Mouse (Mus musculus): Measurements from ENCODE around the gene Wrap53. TPM values are rescaled to one million over a fixed set of nuclear protein-coding genes. Genes with fewer than 3 reads are reported as not detected.
"Not testable (repeated sequence)": the region's sequence is repeated elsewhere in the genome, so short reads cannot be mapped to it uniquely, and the experiment has no call there.

Gene Wrap53
- polyA plus RNA-seq, 1 experiment from 2014 or later, result 14.7 TPM

GRCm38 (mm10) chr11:69540700-69541099 lies 39.4 kb downstream of the Wrap53 start:
- no peak for TF ChIP-seq CTCF (IDR thresholded peaks at IDR 0.05; ENCODE audit: low read depth)
- Histone ChIP-seq H3K4me3 (ENCODE audit: low read depth, low read length) (no peak overlapping the region), H3K27ac (ENCODE audit: low read depth, low read length) (no peak overlapping the region), H3K36me3 (ENCODE audit: control insufficient read depth, insufficient read depth) (no peaks in the 10 kb centered on the region), H3K9me3 (ENCODE audit: control insufficient read depth) (no peaks in the 10 kb centered on the region), H3K4me1 (replicated peaks; ENCODE audit: control insufficient read depth, insufficient read depth, low read length) (peaks cover 7% of the 10 kb centered on the region; the same call in 1 of the 2 replicates), H3K9ac (ENCODE audit: low read depth, low read length) (no peak overlapping the region), H3K27me3 (replicated peaks; ENCODE audit: control insufficient read depth, insufficient read depth, low read length) (no peaks in the 10 kb centered on the region), H3K4me2 (replicated peaks; ENCODE audit: low read depth) (no peak overlapping the region)
- WGBS, result 83% methylated on average over 2 of the region's 2 CpGs
- no peak for ATAC-seq

DNA sequence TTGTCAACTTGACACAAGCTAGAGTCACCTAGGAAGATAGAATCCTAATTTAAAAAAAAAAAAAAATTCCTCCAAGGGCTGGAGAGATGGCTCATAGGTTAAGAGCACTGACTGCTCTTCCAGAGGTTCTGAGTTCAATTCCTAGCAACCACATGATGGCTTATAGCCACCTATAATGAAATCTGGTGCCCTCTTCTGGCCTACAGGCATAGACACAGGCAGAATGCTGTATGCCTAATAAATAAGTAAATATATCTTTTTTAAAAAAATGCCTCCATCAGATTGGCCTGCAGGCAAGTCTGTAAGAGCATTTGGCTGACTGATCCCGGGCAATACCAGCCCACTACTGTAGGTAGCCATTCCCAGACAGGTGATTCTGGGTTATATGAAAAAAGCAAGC lies 45.1 kb downstream of the Wrap53 start:
- Histone ChIP-seq H3K4me3 (ENCODE audit: low read depth, low read length) (no peak overlapping the region), H3K4me2 (replicated peaks; ENCODE audit: low read depth) (no peak overlapping the region), H3K9me3 (ENCODE audit: control insufficient read depth) (no peaks in the 10 kb centered on the region), H3K27ac (ENCODE audit: low read depth, low read length) (no peak overlapping the region), H3K4me1 (replicated peaks; ENCODE audit: control insufficient read depth, insufficient read depth, low read length) (peaks cover 7% of the 10 kb centered on the region; the same call in 1 of the 2 replicates), H3K9ac (ENCODE audit: low read depth, low read length) (no peak overlapping the region), H3K27me3 (replicated peaks; ENCODE audit: control insufficient read depth, insufficient read depth, low read length) (no peaks in the 10 kb centered on the region), H3K36me3 (ENCODE audit: control insufficient read depth, insufficient read depth) (no peaks in the 10 kb centered on the region)
- peak; percentile 52 for TF ChIP-seq CTCF (IDR thresholded peaks at IDR 0.05; ENCODE audit: low read depth)
- 56% methylated on average over 1 of the region's 1 CpGs for WGBS
- no peak for ATAC-seq

DNA sequence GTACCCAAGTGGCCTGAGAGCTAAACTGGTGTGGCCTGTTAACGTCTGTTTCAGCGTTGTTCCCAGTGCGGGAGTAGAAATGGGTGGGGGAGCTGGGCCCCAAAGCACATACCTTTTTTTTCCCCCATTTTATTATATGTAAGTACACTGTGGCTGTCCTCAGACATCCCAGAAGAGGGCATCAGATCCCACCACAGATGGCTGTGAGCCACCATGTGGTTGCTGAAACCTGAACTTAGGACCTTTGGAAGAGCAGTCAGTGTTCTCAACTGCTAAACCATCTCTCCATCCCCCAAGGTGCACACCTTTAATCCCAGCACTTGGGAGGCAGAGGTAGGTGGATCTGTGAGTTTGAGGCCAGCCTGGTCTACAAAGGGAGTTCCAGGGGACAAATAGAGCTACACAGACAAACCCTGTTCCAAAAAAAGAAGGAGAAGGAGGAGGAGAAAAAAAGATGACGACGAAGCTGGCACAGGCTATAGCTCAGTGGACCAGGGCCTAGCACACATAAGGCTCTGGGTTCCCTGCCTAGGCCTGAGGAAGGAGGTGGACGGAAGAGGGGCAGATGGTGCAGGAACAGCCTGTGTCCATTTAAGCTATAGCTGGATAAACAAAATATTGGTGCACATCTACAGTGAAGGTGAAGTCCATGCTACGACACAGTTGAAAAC lies 47.4 kb downstream of the Wrap53 start:
- H3K9ac ChIP-seq (ENCODE audit: low read depth, low read length), result no peak overlapping the region
- no peak overlapping the region for H3K4me3 ChIP-seq (ENCODE audit: low read depth, low read length)
- no peak overlapping the region for H3K27ac ChIP-seq (ENCODE audit: low read depth, low read length)
- WGBS, result 69% methylated on average over 7 of the region's 7 CpGs
- TF ChIP-seq CTCF (IDR thresholded peaks at IDR 0.05; ENCODE audit: low read depth), result peak; percentile 54
- no peaks in the 10 kb centered on the region for H3K27me3 ChIP-seq (replicated peaks; ENCODE audit: control insufficient read depth, insufficient read depth, low read length)
- H3K4me1 ChIP-seq (replicated peaks; ENCODE audit: control insufficient read depth, insufficient read depth, low read length), result no peaks in the 10 kb centered on the region
- no peaks in the 10 kb centered on the region for H3K9me3 ChIP-seq (ENCODE audit: control insufficient read depth)
- ATAC-seq, result no peak
- no peaks in the 10 kb centered on the region for H3K36me3 ChIP-seq (ENCODE audit: control insufficient read depth, insufficient read depth)
- H3K4me2 ChIP-seq (replicated peaks; ENCODE audit: low read depth), result no peak overlapping the region

DNA sequence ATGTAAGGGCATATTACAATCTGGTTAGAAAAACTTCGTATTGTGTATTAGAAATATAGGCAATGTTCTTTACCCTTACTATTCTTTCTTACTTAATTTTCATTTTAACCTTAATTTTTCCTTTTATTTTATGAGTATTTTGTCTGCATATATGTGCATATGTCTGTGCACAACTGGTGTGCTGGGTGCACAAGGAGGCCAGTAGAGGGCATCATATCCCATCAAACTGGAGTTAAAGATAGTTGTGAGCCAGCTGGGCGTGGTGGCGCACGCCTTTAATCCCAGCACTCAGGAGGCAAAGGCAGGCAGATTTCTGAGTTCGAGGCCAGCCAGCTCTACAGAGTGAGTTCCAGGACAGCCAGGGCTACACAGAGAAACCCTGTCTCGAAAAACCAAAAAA lies 49.3 kb downstream of the Wrap53 start:
- H3K36me3 ChIP-seq (ENCODE audit: control insufficient read depth, insufficient read depth); H3K4me2 ChIP-seq (replicated peaks; ENCODE audit: low read depth); ATAC-seq; H3K27ac ChIP-seq (ENCODE audit: low read depth, low read length); H3K4me1 ChIP-seq (replicated peaks; ENCODE audit: control insufficient read depth, insufficient read depth, low read length); H3K9me3 ChIP-seq (ENCODE audit: control insufficient read depth); H3K9ac ChIP-seq (ENCODE audit: low read depth, low read length); H3K4me3 ChIP-seq (ENCODE audit: low read depth, low read length); H3K27me3 ChIP-seq (replicated peaks; ENCODE audit: control insufficient read depth, insufficient read depth, low read length): not testable (repeated sequence)
- TF ChIP-seq CTCF (IDR thresholded peaks at IDR 0.05; ENCODE audit: low read depth), result peak; percentile 43
- 89% methylated on average over 6 of the region's 6 CpGs for WGBS

DNA sequence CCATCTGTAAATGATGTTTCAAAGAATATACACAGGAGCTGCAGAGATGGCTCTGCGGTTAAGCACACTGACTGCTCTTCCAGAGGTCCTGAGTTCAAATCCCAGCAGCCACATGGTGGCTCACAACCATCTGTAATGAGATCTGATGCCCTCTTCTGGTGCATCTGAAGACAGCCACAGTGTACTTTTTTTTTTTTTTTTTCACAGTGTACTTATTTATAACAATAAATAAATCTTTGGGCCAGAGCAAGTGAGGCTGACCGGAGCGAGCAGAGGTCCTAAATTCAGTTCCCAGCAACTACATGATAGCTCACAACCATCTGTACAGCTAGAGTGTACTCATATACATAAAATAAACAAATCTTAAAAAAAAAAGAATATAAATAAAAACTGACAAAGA lies 49.8 kb downstream of the Wrap53 start:
- H3K27me3 ChIP-seq (replicated peaks; ENCODE audit: control insufficient read depth, insufficient read depth, low read length); H3K4me1 ChIP-seq (replicated peaks; ENCODE audit: control insufficient read depth, insufficient read depth, low read length); H3K4me3 ChIP-seq (ENCODE audit: low read depth, low read length); H3K4me2 ChIP-seq (replicated peaks; ENCODE audit: low read depth); H3K9ac ChIP-seq (ENCODE audit: low read depth, low read length); H3K9me3 ChIP-seq (ENCODE audit: control insufficient read depth); ATAC-seq; H3K36me3 ChIP-seq (ENCODE audit: control insufficient read depth, insufficient read depth); H3K27ac ChIP-seq (ENCODE audit: low read depth, low read length): not testable (repeated sequence)
- WGBS, result 75% methylated on average over 3 of the region's 3 CpGs

- H3K4me1 ChIP-seq (replicated peaks; ENCODE audit: control insufficient read depth, insufficient read depth, low read length), result no peaks in the 10 kb centered on the region
- no peak overlapping the region for H3K4me2 ChIP-seq (replicated peaks; ENCODE audit: low read depth)
- TF ChIP-seq CTCF (IDR thresholded peaks at IDR 0.05; ENCODE audit: low read depth), result no peak
- no peak for ATAC-seq
- 93% methylated on average over 4 of the region's 4 CpGs for WGBS
- H3K9me3 ChIP-seq (ENCODE audit: control insufficient read depth), result no peaks in the 10 kb centered on the region
- no peak overlapping the region for H3K9ac ChIP-seq (ENCODE audit: low read depth, low read length)
- H3K36me3 ChIP-seq (ENCODE audit: control insufficient read depth, insufficient read depth), result no peaks in the 10 kb centered on the region
- H3K27ac ChIP-seq (ENCODE audit: low read depth, low read length), result no peak overlapping the region
- no peaks in the 10 kb centered on the region for H3K27me3 ChIP-seq (replicated peaks; ENCODE audit: control insufficient read depth, insufficient read depth, low read length)
- H3K4me3 ChIP-seq (ENCODE audit: low read depth, low read length), result no peak overlapping the region
These were observed 52.0 kb downstream of the Wrap53 start for GRCm38 (mm10) chr11:69528031-69528390.

All from intestine, postnatal 0 days (tissue).